Mouse (Mus musculus) heart, adult 18-20 months (tissue): ENCODE measurements around the gene Rec114. TPM values are rescaled to one million over a fixed set of nuclear protein-coding genes. Genes with fewer than 3 reads are reported as not detected.
A peak's percentile ranks its signal among the peaks of the same experiment; 100 is the strongest.

Experiments
- DNase-seq, 2 experiments: peaks; one replicate each; pipeline ENCODE4 v3.0.0; 2021 to 2022; ENCODE audit warnings: mixed read lengths in 1 of 2
- total RNA-seq, 2 experiments: library from RNA; stranded (reverse); gene quantifications; 2 replicates each; pipeline ENCODE4 v1.2.3; 2021

Rec114 gene
- total RNA-seq, 2 experiments from 2014 or later = 2.3 to 2.7 TPM

DNA sequence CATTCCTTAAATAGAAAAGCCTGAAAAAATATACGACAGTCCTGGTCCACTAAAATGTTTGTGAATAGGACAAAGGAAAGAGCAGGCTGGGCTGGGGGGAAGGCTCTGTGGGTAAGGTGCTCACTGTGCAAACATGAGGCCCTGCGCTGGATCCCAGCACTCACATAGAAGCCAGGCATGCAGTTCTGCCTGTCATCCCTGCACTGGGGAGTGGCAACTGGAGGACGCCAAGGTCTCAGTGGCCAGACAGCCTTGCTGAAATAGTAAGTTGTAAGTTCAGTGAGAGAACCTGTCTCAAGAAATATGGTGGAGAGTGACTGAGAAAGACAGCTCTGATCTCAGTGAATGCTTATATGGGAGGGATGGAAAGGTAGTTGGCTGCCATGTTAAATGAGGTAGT lies 83.1 kb downstream of the Rec114 start:
- no peak for DNase-seq

DNA sequence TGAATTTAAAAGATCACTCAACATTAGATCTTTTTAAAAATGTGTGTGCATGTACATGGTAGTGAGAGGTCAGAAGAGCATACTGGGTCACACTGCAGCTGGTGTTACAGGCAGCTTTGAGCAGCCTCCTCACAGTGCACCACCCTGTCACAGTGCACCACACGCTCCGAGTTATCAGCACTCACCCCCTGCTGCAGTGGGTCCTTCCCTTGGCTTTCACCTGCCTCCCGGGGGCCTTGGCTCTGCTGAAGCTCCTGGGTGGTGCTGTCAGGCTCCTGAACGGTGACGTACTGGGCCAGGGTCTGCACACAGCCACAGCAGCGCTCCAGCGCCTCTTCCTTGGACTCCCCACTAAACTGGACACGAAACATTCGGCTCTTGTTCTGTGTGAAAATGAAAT lies 83.8 kb downstream of the Rec114 start:
- DNase-seq = no peak

- no peak for DNase-seq
Observed at GRCm38 (mm10) chr9:58659331-58659730, 84.4 kb downstream of the Rec114 start.

DNA sequence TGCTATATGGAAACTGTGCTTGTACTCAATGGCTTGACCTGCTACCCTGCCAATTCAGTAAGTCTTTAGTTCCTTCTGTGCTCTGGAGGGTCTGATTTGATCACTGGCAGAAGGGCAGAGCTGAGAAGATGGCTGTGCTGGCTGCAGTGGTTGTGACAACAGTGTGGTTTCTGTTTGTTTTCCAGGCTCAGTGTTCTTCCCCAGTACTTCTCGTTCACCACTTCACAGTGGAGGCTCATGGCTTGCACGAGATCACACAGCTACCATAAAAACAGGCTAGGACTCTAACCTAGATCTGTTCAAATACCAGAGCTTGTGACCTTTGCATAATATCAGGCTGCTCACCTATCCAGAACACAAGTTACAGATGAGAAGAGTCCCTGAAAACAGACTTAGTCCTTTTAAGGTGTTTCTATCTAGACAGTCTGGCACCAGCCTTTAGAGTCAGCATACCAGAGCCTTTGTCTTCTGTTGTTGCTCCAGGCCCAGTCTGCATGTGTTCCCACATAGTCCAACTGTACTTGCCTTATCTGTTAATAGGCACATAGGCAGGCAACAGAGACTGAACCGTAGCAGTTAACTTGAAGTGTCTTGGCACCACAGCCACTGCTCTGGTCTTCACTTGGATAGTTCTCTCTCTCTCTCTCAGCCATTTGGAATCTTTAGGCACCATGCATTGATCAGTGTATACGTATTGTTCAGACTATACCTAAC lies 85.0 kb downstream of the Rec114 start:
- no peak for DNase-seq

DNA sequence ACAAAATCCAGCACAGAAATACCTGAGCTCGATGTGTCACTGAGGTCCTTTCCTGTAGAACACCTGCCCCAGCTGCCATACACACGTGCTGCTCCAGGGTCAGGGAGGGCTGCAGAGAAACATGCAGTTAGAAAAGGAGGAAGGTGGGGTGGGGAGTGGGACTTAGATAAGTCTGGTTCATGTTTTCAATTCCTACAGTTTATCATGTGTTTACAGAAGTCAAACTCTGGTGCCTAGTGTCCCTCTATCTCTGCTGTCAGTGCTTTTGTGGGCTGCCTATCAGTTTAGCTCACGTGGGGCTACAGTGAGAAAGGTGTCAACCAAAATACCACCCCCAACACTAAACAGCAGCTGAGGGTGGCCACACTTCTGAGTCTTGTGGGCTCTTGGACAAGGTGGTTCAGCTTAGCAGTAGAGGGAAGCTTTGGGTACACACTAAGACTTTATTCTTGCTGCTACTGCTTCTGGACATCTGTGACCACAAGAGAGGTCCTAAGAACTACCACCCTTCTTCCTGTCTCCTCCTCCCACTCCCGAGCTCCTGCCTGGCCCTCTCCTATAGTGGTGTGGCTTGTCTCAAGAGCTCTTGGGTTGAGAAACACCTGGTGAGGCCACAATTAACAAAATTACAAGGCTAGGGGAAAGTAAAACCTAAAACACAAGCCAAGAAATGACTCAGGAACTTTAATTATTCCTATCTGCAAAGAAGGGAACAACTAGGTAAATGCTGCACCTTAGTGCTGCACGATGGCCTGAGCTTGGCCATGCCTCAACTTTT lies 85.8 kb downstream of the Rec114 start:
- DNase-seq = no peak

DNA sequence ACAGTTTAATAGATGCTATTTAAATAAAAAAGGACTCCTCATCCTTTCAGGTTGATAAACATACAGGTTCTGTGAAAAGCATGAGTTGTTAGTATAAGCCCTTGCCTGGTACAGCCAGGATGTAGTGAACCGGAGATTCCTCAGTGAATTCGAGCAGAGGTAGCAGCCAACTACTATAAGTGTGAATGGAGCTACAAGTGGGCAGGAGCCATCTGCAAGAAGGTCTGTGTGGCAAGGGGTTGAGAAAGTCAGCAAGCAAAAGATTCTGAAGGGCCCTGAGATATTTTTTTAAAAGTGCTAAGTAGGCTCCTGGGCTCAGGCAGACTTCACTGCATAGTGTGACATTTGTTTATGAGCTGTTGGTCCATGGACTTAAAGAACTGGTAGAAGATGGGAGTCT lies 86.9 kb downstream of the Rec114 start:
- DNase-seq = no peak

GRCm38 (mm10) chr9:58656396-58656795 lies 87.4 kb downstream of the Rec114 start:
- DNase-seq = no peak

- DNase-seq = no peak
Observed at GRCm38 (mm10) chr9:58654494-58654893, 89.3 kb downstream of the Rec114 start.

- peak; percentile 42 to 74 for DNase-seq
Observed at GRCm38 (mm10) chr9:58651993-58652392, 91.8 kb downstream of the Rec114 start.

- no peak for DNase-seq
Observed at GRCm38 (mm10) chr9:58649265-58649626, 94.5 kb downstream of the Rec114 start.

- no peak for DNase-seq
Observed at GRCm38 (mm10) chr9:58648406-58649264, 95.1 kb downstream of the Rec114 start.

GRCm38 (mm10) chr9:58630441-58630840 lies 113.3 kb downstream of the Rec114 start:
- no peak for DNase-seq

GRCm38 (mm10) chr9:58627197-58627596 lies 116.6 kb downstream of the Rec114 start:
- DNase-seq = no peak

GRCm38 (mm10) chr9:58623009-58623408 lies 120.8 kb downstream of the Rec114 start:
- no peak for DNase-seq

DNA sequence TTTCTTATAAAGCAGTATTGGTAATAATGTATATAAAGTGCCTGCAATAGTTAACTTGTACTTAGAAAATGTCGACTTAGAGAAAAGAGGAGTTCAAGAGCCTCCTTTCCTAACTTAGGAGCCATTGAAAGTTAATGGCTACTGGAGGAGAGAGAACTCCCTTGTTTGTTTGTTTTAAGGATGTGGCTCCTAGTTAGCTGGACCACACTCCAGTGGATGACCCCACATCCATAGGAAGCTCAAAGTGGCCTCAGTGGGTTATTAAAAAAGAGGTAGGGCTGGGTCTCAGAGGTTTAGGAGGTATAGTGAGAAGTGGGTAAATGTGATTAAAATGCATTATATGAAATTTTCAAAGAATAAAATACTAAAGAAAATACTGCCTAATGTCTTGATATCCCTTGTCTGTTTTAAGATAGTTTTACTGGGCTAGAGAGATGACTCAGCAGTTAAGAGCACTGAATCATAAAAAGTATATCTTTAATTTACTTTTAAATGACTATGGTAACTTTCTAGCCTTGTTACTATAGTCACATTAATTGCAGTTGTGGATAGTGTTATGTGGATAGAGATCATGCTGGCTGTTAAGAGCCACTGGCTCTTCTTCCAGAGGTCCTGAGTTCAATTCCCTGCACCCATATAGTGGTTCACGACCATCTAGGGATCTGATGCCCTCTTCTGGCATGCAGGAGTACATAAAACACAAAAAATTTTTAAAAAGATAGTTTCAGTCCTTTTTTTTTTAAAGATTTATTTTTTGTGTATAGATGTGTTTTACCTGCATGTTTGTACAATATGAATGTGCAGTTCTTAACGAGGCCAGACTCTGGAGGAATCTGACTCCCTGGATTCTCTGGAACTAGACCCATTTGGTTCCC lies 128.5 kb downstream of the Rec114 start:
- DNase-seq = no peak

- no peak for DNase-seq
Observed at GRCm38 (mm10) chr9:58613790-58614189, 130.0 kb downstream of the Rec114 start.

Other genes starting within 250 kb of the Rec114 start
- 1 to 10 TPM; 5.9 to 8.3 TPM for gene Cd276, start 188.5 kb downstream of the Rec114 start, total RNA-seq
- gene Nptn, start 161.7 kb downstream of the Rec114 start, total RNA-seq = 100 to 1,000 TPM; 113 to 123 TPM
- 1 to 10 TPM; 6.6 to 6.8 TPM for gene Hcn4, start 79.4 kb upstream of the Rec114 start, total RNA-seq